Mouse (Mus musculus): ENCODE measurements at regions not wholly inside any gene's neighbourhood (a gene's known extent, or its start where the extent isn't known, plus 50 kb on each side); places are given as distances from the start of the nearest gene placed in this dataset.
"Not testable (repeated sequence)": the region's sequence is repeated elsewhere in the genome, so short reads cannot be mapped to it uniquely, and the experiment has no call there.

DNA sequence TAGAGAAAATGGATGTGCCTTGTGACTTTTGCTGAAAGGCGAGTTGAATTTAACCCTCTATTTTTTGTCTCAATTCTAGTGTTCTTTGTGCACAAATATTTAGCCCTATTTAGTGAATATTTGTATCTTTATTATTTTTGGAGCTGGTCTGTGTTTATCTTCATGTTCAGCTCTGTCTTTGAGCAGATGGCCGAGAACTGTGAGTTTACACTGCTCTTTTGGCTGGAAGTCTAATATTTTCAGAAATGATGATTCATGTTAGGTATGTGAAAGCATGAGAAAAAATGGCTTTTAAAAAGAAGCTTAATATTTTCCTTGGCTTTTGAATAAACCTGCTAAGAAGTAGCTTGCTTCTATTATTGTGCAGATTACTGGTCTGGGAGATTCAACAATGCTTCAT lies 505.4 kb downstream of the Sema5a start:
- TF ChIP-seq CTCF (IDR thresholded peaks at IDR 0.05; ENCODE audit: low read depth) (no peak), EP300 (IDR thresholded peaks at IDR 0.05; ENCODE audit: low read depth) (no peak)
- WGBS (ENCODE audit: insufficient replicate concordance), result 61% methylated on average over 2 of the region's 2 CpGs

DNA sequence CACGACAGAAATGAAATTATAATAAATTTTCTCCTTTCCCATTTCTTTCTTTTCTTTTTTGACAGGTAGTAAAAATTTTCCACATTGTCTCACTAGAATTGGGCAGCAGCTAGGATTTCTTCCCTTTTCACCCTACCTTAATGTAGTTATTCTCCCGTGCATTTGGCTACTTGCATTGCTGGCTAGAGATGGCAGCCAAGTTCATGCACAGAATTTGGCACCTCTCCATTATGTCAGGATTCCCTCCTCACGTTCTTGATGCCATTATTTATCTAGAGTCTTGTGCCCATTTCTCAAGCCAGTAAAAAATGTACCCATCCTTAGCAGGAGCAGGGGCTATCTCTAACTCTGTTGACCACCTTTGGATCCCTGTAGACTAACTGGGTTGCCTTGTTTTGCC lies 507.4 kb downstream of the Sema5a start:
- TF ChIP-seq EP300 (IDR thresholded peaks at IDR 0.05; ENCODE audit: low read depth), result no peak
- TF ChIP-seq CTCF (IDR thresholded peaks at IDR 0.05; ENCODE audit: low read depth), result no peak
- H3K4me3 ChIP-seq (ENCODE audit: insufficient read depth in 1 of 2, low read depth in 2 of 2, low read length in 2 of 2), result no peak overlapping the region
- no peak overlapping the region for H3K27ac ChIP-seq
- no peaks in the 10 kb centered on the region for H3K36me3 ChIP-seq (replicated peaks; ENCODE audit: control insufficient read depth, insufficient read depth, low read depth)
- H3K9ac ChIP-seq (replicated peaks), result no peak overlapping the region
- WGBS (ENCODE audit: insufficient replicate concordance), result 35% methylated on average over 3 of the region's 3 CpGs
- ATAC-seq (ENCODE audit: insufficient read depth), result no peak
- no peaks in the 10 kb centered on the region for H3K9me3 ChIP-seq (ENCODE audit: control insufficient read depth, low read length)
- H3K27me3 ChIP-seq (ENCODE audit: control insufficient read depth, insufficient read depth, low read length), result no peaks in the 10 kb centered on the region
- no peak overlapping the region for H3K4me2 ChIP-seq (ENCODE audit: low read depth)
- no peak for DNase-seq (ENCODE audit: low read depth in 3 of 3, low spot score in 3 of 3)
- no peaks in the 10 kb centered on the region for H3K4me1 ChIP-seq (replicated peaks; ENCODE audit: control insufficient read depth in 2 of 2, insufficient read depth in 2 of 2, low read length in 1 of 2)

More for the DNA sequence above, 505.4 kb downstream of the Sema5a start:
- Histone ChIP-seq H3K4me1 (replicated peaks; ENCODE audit: control insufficient read depth in 2 of 2, insufficient read depth in 2 of 2, low read length in 1 of 2) (no peaks in the 10 kb centered on the region), H3K27ac (no peak overlapping the region), H3K9me3 (ENCODE audit: control insufficient read depth, low read length) (no peaks in the 10 kb centered on the region), H3K4me2 (ENCODE audit: low read depth) (no peak overlapping the region), H3K4me3 (ENCODE audit: insufficient read depth in 1 of 2, low read depth in 2 of 2, low read length in 2 of 2) (no peak overlapping the region), H3K9ac (replicated peaks) (no peak overlapping the region), H3K36me3 (replicated peaks; ENCODE audit: control insufficient read depth, insufficient read depth, low read depth) (no peaks in the 10 kb centered on the region), H3K27me3 (ENCODE audit: control insufficient read depth, insufficient read depth, low read length) (no peaks in the 10 kb centered on the region)
- ATAC-seq (ENCODE audit: insufficient read depth), result no peak
- DNase-seq (ENCODE audit: low read depth in 3 of 3, low spot score in 3 of 3), result no peak

DNA sequence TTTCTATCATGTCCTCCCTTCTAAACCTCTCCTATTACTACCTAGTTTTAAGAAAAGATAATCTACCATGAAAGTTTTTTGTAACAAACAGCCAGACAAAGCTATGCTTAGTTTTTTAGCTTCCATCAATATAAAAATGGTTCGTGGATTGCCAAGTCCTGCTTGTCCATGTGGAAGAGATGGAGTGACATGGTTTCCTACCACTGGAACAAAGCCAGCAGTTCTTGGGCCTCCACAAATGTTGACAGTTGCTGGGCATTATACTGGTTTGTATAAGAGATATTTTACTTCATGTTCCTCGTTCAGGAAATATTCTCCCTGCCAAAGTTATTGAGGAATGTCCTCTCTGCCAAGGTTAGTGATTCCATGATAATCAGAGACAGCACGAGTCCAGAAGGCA lies 515.5 kb downstream of the Sema5a start:
- H3K4me3 ChIP-seq (ENCODE audit: insufficient read depth in 1 of 2, low read depth in 2 of 2, low read length in 2 of 2), result no peak overlapping the region
- H3K9me3 ChIP-seq (ENCODE audit: control insufficient read depth, low read length), result no peaks in the 10 kb centered on the region
- ATAC-seq (ENCODE audit: insufficient read depth) (no peak), DNase-seq (ENCODE audit: low read depth in 3 of 3, low spot score in 3 of 3) (no peak)
- WGBS (ENCODE audit: insufficient replicate concordance), result 47% methylated on average over 3 of the region's 3 CpGs
- no peaks in the 10 kb centered on the region for H3K4me1 ChIP-seq (replicated peaks; ENCODE audit: control insufficient read depth in 2 of 2, insufficient read depth in 2 of 2, low read length in 1 of 2)
- H3K36me3 ChIP-seq (replicated peaks; ENCODE audit: control insufficient read depth, insufficient read depth, low read depth), result no peaks in the 10 kb centered on the region
- H3K27me3 ChIP-seq (ENCODE audit: control insufficient read depth, insufficient read depth, low read length), result no peaks in the 10 kb centered on the region
- H3K27ac ChIP-seq, result no peak overlapping the region
- TF ChIP-seq CTCF (IDR thresholded peaks at IDR 0.05; ENCODE audit: low read depth), result no peak
- no peak overlapping the region for H3K9ac ChIP-seq (replicated peaks)
- H3K4me2 ChIP-seq (ENCODE audit: low read depth), result no peak overlapping the region

DNA sequence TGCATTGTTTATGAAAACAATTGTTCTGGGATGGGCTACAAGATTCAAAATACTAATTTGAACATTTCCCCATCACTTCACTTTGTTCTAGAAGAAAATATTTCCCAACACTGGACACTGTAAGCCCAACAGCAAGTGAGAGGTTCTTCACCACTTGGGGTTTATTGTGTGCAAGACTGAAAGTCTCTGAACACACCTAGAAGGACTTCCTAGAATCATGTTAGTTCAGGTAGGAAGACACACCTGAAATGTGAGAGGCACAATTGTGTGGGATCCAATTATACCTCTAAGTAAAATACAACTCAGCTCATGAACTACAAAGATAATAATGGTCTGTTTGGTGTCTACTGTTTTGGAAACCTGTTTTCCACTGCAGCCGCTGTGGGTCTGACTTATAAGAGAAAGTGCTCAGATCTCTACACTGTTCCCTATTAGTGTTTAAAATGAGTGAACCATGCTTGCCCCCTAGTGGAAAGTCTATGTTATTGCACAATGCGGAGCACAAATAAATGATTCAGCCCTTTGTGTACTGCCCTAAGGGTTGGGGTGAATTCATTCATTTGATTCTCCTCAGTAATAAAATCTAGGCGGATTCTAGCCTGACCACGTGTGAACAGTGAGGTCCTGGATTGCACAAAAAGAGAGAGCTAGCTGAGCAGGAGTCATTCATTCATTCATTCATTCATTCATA lies 521.5 kb downstream of the Sema5a start:
- Histone ChIP-seq H3K27me3 (ENCODE audit: control insufficient read depth, insufficient read depth, low read length) (no peaks in the 10 kb centered on the region), H3K36me3 (replicated peaks; ENCODE audit: control insufficient read depth, insufficient read depth, low read depth) (no peaks in the 10 kb centered on the region), H3K4me2 (ENCODE audit: low read depth) (no peak overlapping the region), H3K27ac (no peak overlapping the region), H3K9ac (replicated peaks) (no peak overlapping the region), H3K4me1 (replicated peaks; ENCODE audit: control insufficient read depth in 2 of 2, insufficient read depth in 2 of 2, low read length in 1 of 2) (no peaks in the 10 kb centered on the region), H3K4me3 (ENCODE audit: insufficient read depth in 1 of 2, low read depth in 2 of 2, low read length in 2 of 2) (no peak overlapping the region), H3K9me3 (ENCODE audit: control insufficient read depth, low read length) (no peaks in the 10 kb centered on the region)
- no peak for TF ChIP-seq EP300 (IDR thresholded peaks at IDR 0.05; ENCODE audit: low read depth)
- peak; percentile 64 for TF ChIP-seq CTCF (IDR thresholded peaks at IDR 0.05; ENCODE audit: low read depth)
- no peak for DNase-seq (ENCODE audit: low read depth in 3 of 3, low spot score in 3 of 3)
- WGBS (ENCODE audit: insufficient replicate concordance), result 7% methylated on average over 4 of the region's 4 CpGs
- no peak for ATAC-seq (ENCODE audit: insufficient read depth)

DNA sequence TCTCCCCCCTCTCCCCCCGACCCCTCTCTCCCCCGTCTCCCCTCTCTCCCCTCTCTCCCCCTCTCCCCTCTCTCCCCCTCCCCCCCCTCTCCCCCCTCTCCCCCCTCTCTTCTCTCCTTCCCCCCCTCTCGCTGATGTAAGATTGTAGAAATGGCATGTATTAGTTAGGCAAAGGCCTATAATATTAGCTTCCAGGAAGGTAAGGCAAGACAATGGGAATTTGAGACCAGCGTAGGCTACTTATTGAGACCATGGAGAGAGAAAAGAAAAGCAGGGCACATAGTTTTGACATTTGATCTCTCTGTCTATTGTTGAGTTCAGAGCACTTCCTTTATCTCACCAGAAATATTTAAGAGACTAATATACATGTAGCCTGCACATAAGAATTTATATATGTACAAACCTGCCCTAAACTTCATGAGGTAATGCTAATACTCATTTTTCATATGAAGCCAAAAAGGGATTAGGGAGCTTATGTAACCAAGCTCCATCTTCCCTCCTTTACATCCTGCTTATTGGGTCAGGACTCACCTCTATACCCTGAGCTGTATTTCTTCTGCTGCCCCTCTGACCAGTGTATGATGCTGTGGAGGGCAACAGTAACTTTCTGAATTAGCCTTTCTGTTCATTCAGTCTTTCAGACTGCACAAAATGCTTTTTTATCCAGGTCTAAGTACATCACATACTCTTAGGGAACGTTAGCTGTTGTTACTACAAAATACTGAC lies 522.3 kb downstream of the Sema5a start:
- H3K9ac ChIP-seq (replicated peaks), result no peak overlapping the region
- no peak overlapping the region for H3K4me3 ChIP-seq (ENCODE audit: insufficient read depth in 1 of 2, low read depth in 2 of 2, low read length in 2 of 2)
- no peak for TF ChIP-seq CTCF (IDR thresholded peaks at IDR 0.05; ENCODE audit: low read depth)
- TF ChIP-seq EP300 (IDR thresholded peaks at IDR 0.05; ENCODE audit: low read depth), result no peak
- no peak for DNase-seq (ENCODE audit: low read depth in 3 of 3, low spot score in 3 of 3)
- no peaks in the 10 kb centered on the region for H3K27me3 ChIP-seq (ENCODE audit: control insufficient read depth, insufficient read depth, low read length)
- H3K36me3 ChIP-seq (replicated peaks; ENCODE audit: control insufficient read depth, insufficient read depth, low read depth), result no peaks in the 10 kb centered on the region
- no peak for ATAC-seq (ENCODE audit: insufficient read depth)
- no peaks in the 10 kb centered on the region for H3K9me3 ChIP-seq (ENCODE audit: control insufficient read depth, low read length)
- no peak overlapping the region for H3K4me2 ChIP-seq (ENCODE audit: low read depth)
- H3K27ac ChIP-seq, result no peak overlapping the region
- H3K4me1 ChIP-seq (replicated peaks; ENCODE audit: control insufficient read depth in 2 of 2, insufficient read depth in 2 of 2, low read length in 1 of 2), result no peaks in the 10 kb centered on the region
- WGBS (ENCODE audit: insufficient replicate concordance), result 30% methylated on average over 4 of the region's 5 CpGs

DNA sequence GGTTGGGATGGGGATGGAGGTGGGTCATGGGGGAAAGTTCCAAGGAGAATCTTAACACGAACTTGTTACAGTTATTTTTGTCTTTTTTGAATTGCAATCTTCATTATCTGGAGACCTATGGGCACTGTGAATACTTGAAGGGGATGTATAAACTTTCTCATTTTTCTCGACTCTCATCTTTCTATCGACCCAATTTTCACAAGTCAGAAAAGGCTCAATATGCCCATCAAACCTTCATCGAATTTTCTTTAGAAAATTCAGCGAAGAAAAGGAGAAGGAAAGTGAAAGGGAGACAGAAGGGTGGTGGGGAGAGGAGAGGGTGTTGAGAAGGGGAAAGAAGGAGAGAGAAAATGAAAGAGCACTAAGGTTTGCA lies 533.6 kb downstream of the Sema5a start:
- not testable (repeated sequence) for H3K27me3 ChIP-seq (ENCODE audit: control insufficient read depth, insufficient read depth, low read length); H3K36me3 ChIP-seq (replicated peaks; ENCODE audit: control insufficient read depth, insufficient read depth, low read depth); H3K9me3 ChIP-seq (ENCODE audit: control insufficient read depth, low read length); H3K9ac ChIP-seq (replicated peaks); DNase-seq (ENCODE audit: low read depth in 3 of 3, low spot score in 3 of 3); ATAC-seq (ENCODE audit: insufficient read depth); H3K4me2 ChIP-seq (ENCODE audit: low read depth); H3K27ac ChIP-seq; H3K4me1 ChIP-seq (replicated peaks; ENCODE audit: control insufficient read depth in 2 of 2, insufficient read depth in 2 of 2, low read length in 1 of 2); H3K4me3 ChIP-seq (ENCODE audit: insufficient read depth in 1 of 2, low read depth in 2 of 2, low read length in 2 of 2)
- WGBS (ENCODE audit: insufficient replicate concordance), result 15% methylated on average over 5 of the region's 5 CpGs

DNA sequence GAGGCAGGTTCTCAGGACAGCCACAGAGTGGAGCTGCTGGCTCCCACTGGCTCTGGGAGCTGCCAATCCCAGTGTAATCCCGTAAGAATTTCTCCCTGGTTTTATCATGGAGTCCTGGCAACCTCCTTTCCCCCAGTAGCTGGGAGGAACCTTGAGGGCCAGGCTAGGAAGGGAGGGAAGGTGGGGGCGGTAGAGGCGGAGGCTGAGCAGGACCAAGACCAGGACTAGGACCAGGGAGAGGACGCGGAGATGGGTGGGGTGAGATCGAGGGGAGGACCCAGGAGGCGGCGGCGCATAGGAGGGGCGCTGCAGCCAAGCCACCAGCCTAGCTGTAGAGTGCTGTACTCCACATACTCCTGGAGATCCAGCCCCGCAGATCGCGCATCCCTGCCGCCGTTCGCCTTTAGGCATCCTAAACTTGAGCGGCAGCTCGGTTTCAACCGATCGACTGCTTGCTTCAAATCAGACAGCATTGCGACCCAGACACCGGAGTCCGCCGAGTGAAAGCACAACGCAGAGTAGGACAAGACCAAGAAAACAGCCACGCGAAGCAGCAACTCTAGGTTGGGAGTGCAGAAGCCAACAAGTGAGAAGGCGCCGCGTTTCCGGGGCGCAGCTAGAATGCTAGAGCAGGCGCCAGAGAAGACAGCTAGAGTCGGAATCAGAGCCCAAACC lies 534.1 kb downstream of the Sema5a start:
- 1% methylated on average over 32 of the region's 34 CpGs for whole genome bisulfite sequencing (ENCODE audit: insufficient replicate concordance)
- Histone ChIP-seq H3K4me3 (ENCODE audit: insufficient read depth in 1 of 2, low read depth in 2 of 2, low read length in 2 of 2) (peak overlapping the region; percentile 32 to 43), H3K4me2 (ENCODE audit: low read depth) (peak overlapping the region; percentile 43)
- not testable (repeated sequence) for DNase-seq (ENCODE audit: low read depth in 3 of 3, low spot score in 3 of 3); H3K9me3 ChIP-seq (ENCODE audit: control insufficient read depth, low read length); H3K36me3 ChIP-seq (replicated peaks; ENCODE audit: control insufficient read depth, insufficient read depth, low read depth); H3K27ac ChIP-seq; H3K4me1 ChIP-seq (replicated peaks; ENCODE audit: control insufficient read depth in 2 of 2, insufficient read depth in 2 of 2, low read length in 1 of 2); H3K9ac ChIP-seq (replicated peaks); ATAC-seq (ENCODE audit: insufficient read depth); H3K27me3 ChIP-seq (ENCODE audit: control insufficient read depth, insufficient read depth, low read length)

Data from liver, embryonic 14.5 days (tissue).